Mouse (Mus musculus) liver, adult (tissue): ENCODE measurements around the gene Sprtn.
A peak's percentile ranks its signal among the peaks of the same experiment; 100 is the strongest.

Experiments
- GATA4 ChIP-seq: IDR thresholded peaks from 2 replicates; pipeline ENCODE4 v1.6.1; 2014; ENCODE audit warnings: mild to moderate bottlenecking, low read length; ENCODE audit not compliant: insufficient replicate concordance

The Sprtn gene

GRCm38 (mm10) chr8:124896010-124896631 is 1.6 kb upstream of the Sprtn start:
- TF ChIP-seq GATA4: no peak

DNA sequence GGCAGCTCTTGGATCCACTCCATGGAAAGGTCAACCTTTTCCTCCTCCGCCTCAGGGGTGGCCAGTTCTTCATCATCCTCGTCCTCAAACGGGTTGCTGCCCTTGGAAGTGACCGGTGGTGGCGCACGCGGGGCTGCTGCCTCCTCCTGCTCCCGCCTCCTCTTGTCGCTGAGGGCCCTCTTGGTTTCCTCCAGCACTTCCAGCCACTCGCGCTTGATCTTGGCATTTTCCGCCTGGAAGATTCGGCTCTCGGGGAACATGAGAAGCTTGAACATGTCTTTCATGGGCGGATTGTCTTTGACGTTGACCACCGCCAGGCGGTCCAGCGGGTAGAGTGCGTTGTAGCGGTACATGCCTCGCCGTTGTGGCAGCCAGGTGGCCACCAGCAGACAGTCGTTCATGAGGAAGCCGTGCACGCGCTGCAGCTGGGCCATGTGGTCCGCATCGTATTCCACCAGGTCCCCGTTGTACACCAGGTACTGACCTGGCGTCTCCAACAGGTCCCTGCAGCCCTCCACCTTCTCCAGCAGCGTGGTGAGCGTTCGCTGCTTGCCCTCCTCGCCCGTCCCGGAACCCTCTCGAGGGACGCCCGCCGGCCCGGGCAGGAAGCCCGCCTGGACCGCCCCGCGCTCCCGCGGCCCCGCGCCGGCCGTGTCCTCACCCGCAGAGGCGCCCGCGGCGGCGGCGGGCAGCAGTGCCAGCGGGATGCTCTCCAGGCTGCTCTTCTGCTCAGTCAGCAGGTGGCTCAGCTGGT is 877 bp upstream of the Sprtn start:
- TF ChIP-seq GATA4: no peak

DNA sequence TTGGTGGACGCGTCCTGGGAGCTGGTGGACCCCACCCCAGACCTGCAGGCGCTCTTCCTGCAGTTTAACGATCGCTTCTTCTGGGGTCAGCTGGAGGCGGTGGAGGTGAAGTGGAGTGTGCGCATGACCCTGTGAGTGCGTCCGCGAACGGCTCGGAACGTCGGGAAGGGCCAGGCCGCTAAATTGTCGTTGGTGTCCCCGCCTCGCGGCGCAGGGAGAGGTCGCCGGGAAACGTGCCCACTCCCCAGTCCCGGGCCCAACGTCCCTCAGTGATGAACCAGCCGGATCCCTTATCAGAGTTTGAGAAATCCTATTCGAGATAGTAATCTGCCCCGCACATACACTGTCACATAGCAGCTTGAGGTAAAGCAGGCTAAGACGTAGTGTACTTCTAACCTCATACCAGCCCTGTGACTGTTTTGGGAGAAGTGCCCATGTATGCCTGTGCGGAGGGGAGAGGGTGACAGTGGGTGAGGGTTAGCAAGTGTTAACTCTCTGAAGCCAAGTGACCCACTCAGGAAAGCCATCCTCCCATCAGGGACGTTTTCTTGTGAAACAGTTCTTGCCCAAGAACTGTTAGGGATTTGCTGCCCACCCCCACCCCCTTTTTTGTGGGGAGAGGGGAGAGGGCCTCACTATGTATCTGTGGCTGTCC is 692 bp downstream of the Sprtn start:
- TF ChIP-seq GATA4: no peak

- no peak for TF ChIP-seq GATA4
Measured at GRCm38 (mm10) chr8:124903198-124903597, 5.5 kb downstream of the Sprtn start.

DNA sequence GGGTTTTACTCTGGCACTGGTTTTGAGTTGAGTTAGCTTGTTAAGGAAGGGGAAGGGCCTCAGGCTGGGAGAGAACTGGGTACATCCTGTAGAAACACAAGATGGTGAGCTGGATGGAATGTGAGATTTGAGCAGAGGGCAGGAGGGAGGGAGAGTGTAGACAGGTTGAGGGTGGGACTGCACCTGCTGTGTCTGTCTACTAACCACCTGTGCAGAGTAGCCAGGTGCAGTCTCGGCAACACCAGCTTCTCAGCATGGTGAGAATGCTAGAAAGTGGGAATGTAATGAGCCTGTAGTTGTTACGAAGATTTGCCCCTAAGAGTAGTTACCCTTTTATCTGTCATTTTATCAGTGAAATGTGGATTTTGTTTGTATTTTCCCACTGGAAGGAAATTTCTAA is 7.8 kb downstream of the Sprtn start:
- no peak for TF ChIP-seq GATA4

GRCm38 (mm10) chr8:124909936-124910335 is 12.2 kb downstream of the Sprtn start:
- TF ChIP-seq GATA4: no peak

GRCm38 (mm10) chr8:124910349-124910748 is 12.7 kb downstream of the Sprtn start:
- TF ChIP-seq GATA4: no peak

DNA sequence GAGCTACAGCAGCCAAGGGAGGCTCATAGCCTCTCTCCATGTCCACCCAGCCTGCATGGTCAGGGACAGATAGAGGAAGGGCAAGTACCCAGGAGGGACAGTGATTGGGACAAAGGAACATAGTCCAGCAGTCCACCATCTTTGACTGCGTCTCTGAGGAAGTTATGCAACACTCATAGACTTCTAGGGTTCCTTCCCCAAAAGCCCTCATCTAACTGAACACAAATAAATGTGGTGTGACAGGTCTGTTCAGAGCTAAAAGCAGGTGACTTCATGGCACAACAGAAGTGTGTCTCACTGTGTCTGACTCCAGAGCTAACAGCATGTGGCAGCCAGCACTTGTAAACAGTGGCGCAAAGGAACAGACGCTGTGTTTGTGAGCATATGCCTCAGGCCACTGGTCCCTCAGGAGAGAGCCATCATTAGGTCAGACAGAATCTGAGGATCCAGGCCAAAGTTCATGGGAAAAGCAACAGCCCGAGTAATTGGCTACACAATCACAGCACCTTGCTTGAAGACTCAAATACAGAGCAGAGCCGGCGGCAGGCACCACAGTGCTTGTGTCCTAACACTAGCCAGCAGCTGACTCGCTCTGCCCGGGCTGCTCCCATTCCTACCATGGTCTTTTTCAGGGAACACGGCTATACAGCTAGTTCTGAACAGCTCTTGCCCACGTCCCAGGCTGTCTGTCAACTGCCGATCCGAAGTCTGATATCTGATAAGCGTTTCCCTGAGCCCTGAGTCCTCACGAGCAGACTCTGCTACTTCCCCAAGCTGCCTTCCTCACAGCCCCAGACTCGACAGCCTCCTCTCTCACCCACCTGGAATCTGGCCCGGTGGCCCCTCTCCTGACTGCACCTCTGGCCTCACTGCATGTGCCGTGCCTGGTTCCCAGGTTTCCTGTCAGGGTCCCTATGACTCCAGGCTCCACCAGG is 14.5 kb downstream of the Sprtn start:
- no peak for TF ChIP-seq GATA4

DNA sequence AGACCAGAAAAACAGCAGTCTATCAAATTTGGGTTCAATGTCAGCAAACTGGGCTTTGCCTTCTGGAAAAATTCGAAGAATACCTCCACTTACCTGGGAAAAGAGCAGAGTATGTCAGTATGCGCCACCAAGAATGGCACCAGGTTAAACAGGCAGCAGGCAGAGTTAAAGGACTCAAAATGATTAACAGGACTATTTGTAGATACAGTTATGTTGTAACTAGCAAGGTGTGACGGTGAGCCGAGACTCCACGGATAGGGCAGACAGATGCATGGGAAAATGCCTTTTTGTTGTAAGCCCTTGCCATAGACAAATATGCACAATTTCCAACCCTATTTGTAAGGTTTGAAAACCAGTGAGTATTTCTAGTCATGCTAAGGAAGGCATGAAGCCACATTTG is 16.4 kb downstream of the Sprtn start:
- TF ChIP-seq GATA4: no peak

DNA sequence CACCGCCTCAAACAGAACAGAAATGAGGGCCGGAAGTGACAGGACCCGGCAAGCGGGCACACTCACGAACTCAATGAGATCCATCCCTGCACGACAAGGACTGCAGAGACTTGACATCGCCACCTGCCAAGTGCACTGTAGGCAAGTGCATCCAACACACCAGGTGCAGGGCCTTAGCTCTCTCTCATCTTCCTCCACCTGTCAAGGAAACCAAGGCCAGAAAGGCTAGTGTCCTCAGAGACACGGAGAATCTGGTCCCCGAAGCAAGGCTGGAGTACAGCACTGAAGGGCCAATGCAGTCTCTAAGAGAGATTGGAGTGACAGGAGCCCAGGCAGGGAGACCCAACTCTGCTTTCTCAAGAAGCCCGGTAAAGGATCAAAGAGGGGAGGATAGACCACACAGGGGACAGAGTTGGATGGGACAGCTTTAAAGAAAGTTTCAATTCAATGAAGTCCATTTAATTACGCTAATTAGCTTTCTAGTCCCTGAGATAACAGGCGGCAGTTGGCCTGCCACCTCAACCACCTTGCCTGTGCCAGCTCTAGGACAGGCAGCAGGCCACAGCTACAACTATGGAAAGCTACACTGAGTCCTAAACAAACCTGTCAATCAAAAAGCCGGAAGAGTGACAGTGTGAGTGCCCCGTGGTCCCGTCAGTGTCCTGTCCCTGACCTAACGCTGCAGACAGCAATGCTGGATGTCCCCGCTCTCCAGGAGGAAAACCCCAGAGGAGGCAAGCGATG is 20.2 kb downstream of the Sprtn start:
- TF ChIP-seq GATA4: no peak

- peak; percentile 97; the same call in 1 of the 2 replicates for TF ChIP-seq GATA4
Measured at GRCm38 (mm10) chr8:124921369-124922279, 23.9 kb downstream of the Sprtn start.

DNA sequence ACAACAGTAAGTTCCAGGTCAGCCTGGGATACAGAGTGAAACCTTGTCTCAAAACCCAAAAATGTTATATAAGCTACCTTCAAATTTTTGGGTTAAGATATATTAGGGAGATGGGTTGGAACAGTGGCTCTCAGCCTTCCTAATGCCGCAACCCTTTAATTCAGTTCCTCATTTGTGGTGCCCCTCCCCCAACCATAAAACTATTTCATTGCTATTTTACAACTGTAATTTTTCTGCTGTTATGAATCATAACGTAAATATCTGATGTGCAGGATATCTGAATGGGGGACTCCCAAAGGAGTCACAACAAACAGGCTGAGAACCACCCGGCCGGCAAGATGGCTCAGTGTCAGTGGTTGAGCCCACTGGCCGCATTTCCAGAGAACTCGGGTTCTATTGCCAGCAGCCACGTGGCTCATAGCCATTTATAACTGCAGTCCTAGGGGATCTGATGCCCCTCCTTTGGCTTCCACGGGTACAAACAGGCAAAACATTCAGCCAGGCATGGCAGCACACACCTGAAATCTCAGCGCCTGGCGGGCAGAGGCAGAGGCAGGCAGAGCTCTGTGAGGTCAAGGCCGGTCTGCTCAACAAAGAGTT is 24.9 kb downstream of the Sprtn start:
- TF ChIP-seq GATA4: no peak

GRCm38 (mm10) chr8:124923971-124924652 is 26.4 kb downstream of the Sprtn start:
- TF ChIP-seq GATA4: no peak
